Mouse (Mus musculus): ENCODE measurements around the gene Dhcr7.

The Dhcr7 gene

DNA sequence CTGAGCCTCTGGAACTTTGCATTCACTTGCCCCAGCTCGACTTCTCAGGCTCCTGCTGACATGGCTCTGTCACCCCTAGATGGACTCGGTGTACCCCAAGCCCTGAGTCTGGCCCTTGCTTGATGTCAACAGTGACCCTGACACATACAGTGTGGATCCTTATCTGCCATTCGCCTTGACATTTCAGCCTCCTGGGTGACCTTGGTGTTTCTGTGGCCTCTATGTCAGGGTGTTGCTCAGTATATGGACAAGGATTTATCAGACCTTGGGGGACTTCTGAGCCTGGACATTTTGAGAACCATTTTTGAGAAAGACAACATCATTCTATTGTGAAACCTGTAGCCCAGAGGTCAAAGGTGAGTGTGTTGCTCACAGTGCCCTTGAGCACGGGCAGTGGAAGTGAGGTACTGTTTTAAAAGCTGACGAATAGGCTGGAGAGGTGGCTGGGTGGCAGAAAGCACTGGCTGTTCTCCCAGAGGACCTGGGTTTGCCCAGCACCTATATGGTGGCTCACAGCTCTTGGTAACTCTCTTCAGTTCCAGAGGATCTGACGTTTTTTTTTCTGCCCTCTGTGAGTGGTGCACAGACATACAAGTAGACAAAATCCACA, 10.7 kb downstream of the Dhcr7 start:
- no peak for DNase-seq

DNA sequence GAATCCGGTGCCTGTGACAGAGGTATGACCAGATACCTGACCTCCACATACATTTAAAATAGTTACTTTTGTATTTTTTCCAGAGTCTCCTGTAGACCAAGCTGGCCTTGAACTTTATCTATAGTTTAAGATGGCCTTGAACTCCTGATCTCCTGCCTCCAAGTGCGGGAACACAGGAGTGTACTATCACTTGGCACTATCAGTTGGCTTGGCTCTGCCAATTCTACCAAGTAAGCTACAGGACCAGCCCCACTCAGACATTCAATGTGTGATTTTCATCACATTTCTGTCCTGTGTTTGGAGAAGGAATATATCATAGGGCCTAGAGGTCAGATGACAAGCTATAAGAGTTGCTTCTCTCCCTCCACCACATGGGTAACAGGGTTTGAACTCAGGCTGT, 11.4 kb downstream of the Dhcr7 start:
- DNase-seq = no peak

DNA sequence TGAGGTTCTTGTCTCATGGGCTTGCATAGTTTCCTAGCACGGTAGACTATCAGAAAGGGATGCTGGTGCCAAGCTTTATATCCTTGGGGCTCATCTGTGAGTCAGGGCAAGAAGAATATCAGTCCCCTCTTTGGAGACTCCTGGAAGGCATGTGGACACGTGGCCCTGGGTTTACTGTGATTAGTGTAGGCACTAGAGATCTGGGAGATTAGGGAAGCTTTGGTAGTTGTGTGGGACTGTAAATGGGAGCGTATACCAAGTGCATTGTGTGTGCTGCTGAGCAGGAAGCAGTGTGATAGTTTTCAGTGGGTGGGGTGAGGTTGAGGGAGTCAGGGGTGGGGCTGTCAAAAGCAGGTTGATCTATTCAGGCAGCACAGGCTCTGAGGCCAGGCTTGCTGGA, 12.0 kb downstream of the Dhcr7 start:
- DNase-seq = no peak

DNA sequence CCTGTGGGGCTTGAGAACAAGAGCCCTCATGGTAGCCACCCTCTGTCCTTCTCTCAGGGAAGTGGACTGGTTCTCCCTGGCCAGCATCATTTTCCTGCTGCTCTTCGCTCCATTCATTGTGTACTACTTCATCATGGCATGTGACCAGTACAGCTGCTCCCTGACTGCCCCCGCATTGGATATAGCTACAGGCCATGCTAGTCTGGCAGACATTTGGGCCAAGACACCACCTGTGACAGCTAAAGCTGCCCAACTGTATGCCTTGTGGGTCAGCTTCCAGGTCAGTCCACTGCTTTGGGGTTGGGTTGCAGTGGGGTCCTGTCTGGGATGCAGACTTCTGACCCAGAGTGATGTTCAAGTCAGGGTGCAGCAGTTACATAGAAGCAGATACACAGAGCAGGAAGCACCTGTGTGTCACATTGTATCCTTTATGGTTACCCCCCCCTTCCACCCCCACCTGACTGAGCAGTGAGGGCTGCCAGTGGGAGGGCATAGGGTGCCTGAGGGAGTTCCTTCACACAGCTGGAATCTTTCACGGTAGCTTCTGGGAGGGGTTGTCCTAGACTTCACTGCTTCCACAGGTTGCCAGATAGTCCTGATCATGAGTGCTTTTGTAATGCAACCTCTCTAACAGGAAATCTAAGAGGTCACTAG, 14.9 kb downstream of the Dhcr7 start:
- DNase-seq = no peak

DNA sequence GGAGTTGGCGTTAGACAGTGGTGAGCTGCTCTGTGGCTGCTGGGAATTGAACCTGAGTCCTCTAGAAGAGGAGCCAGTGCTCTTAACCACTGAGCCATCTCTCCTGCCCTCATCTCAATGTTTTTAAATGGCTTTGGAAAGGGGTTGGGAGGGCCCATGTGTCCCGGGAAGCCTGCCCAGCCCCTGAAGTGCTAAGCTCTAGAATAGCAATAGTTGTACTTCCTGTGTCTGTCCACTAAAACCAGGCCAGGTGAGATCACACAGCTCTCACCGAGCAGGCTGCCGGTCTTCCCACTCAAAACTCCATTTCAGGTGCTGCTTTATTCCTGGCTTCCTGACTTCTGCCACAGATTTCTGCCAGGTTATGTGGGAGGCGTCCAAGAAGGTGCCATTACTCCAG, 17.2 kb downstream of the Dhcr7 start:
- DNase-seq = no peak

DNA sequence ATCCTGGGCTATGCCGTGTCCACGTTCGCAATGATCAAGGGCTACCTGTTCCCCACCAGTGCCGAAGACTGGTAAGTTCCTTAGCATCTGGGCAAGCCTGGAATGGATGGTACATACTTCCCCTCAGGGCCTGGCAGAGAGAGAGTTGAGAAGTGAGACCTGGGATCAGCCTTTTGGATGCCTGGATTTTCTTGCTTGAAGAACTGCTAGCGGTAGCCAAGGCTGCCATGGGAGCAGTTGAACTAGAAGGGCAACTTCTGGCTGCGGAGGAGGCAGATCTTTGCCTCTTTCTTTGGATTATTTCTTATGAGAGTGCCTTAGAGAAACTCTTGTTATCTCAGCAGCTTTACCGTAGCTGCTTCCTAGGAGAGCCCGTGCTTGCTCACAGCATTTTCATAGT, 18.4 kb downstream of the Dhcr7 start:
- no peak for DNase-seq

DNA sequence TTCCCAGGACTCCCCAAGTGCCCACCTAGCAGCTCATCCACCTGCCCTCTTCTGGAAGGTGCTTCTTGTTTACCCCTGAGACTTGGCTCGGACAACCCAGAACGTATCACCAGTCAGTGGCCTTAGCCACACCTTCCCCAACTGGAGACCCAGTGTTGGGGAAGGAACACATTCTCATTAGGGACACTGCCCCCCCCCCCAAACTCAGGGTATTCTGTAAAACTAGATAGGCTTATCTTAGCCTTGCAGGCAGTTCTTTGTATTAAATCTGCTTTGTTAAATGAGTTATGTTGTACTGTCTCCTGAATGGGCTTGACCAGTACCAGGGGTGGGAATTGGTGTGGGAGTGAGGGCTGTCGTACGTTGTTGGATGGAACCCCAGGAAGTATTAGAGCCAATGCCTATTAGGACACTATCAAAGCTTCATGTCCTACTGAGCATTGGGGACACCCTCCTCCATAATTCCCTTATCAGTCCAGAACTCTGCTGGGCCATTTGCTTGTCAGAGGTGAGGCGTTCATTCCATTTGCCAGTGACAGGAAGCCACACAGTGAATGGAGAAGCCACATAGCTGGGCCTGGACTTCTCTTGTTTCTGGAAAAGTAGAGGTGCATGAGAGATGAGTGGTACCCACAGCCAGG, 25.3 kb downstream of the Dhcr7 start:
- DNase-seq = no peak

DNA sequence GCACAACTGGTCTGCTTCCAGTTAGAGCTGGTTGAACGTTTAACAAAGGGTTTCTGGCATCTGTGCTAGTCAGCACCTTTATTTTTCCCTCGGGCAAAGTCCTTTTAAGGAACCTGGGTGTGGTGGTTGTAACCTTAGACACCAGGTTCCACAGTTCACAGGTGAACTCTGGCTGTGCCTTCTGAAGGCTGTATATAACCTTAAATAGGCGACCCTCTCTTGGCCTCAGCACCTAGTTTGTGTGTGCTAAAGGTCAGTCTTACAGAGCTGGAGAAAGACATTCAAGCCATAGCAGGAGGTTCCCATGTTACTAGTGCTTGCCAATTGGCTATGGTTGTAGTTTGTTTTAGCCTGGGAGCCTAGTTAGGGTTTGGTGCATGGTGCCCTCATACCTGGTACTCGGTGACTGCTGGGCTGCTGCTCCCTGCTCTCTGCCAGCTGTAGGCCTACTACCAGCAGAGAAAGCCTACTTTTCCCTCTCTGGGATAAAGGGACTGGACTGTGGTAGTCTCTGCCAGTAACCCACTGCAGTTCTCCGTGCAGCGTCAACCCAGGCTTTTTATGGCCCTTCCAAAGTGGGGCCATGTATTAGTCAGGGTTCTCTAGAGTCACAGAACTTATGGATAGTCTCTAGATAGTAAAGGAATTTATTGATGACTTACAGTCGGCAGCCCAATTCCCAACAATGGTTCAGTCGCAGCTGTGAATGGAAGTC, 26.0 kb downstream of the Dhcr7 start:
- peak; percentile 10 for DNase-seq

DNA sequence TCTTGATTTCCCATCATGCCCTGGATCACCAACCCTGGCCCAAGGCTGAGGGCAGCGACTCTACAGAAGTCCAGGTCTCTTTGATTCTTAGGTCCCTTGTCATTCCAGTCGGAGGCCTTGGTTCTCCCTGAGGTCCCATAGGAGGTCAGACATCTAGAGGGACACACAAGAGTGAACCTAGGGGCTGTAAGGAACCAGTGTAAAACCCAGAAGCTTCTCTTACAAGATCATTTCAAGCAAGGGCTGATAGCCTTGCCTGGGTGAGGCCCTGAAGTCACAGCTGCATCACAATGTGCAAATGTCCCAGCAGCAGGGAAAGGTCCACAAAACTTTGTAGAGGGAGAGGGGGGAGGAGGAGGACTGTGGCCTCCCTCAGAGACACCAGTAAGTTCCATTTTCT, 43.6 kb downstream of the Dhcr7 start, which contains the start of gene Gm498:
Gene Gm498 (plus strand): TSS at position 301 of the 400 bp plus-strand sequence.
- DNase-seq = no peak

DNA sequence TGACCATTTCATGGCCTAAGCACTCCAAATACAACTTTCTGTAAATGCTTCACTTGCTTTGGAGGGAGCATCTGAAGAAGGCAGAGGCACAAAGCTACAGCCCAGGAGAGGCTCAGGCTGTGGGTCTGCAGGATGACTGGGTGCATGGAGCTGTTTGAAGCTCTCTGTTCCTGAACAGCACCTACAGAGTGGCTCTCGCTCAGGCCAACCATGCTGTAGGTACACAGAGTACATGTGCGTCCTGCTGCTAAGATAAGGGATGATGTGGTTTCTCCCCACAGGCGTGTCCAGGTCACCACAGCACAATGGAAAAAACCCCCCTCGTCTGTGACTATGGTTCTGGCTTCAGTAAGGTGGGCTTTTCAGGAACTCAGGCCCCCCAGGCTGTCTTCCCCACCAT, 45.9 kb downstream of the Dhcr7 start:
- no peak for DNase-seq

DNA sequence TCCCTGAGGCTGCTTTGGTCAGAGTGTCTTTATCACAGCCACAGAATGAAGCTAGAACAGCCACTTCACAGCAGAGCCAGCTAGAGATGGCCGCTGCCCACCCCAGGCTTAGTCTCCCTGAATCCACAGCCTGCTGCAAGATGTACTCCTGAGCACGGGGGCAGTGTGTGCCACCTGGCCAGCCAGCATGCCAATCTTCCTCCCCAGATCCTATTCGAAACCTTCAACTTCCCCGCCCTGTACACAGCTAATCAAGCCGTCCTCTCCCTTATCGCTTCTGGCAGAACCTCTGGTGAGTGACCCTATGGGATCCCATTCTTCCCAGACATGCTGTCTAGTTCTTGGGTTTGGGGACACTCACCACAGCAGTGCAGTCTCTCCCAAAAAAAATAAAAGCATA, 60.8 kb downstream of the Dhcr7 start:
- no peak for DNase-seq

DNA sequence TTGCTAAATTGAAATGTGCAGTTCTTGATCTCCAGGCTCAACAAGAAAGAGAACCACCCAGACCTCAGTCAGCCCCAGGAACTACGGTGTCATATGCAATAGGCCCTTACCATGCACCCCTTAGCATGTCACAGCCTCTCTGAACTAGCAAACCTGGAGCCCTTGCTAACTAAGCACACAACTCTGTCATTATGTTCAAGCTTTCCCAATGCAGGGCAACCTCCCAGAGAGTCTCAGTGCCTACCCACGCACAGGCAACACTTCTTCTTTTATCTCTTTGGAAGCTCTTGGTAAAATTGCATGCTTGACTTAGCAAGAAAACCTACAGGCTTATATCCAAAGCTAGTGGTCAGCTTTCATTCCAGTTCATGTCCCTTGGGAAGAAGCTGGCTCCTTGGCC, 68.2 kb downstream of the Dhcr7 start:
- no peak for DNase-seq

DNA sequence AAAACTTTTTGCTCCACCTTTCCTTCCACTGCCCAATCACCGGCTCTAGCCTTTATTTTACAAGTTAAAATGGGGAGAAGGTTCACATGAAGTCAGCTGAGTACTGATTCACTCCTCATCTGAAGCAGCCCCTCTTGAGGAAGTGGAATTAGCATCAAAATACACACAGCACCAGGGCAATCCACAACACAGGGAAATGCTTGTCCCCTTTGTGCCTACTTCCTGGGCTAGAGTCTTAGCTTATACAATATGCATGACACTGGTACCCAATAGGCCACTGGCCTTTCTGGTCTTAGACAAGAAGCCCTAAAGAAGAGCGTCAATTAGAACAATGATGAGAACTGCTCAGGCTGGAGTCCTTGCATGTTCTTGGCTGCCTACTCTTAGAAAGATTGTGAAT, 69.4 kb downstream of the Dhcr7 start:
- no peak for DNase-seq
